Mouse (Mus musculus): ENCODE measurements at regions not wholly inside any gene's neighbourhood (a gene's known extent, or its start where the extent isn't known, plus 50 kb on each side); places are given as distances from the start of the nearest gene placed in this dataset.
A peak's percentile ranks its signal among the peaks of the same experiment; 100 is the strongest.

DNA sequence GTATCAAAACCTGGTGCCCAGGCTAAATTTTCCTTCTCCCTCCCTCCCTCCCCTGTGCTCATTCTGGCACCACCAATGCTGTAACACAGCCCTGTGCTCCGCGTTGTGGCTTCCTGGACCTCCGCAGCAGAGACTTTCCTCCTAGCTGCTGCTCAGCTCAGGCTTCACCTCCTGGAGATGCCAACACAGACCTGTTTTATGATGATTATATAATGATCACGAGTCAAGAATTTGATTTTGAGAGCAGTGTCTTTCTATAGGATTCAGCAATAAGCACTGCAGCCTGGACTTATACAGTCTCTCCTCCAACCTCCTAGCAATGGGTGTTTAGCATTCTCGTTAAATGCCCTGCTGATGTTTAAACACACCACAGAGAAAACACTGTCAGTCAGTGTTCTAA is 177.5 kb upstream of the Tas2r119 start:
- H3K4me3 ChIP-seq = no peak overlapping the region
- H3K9me3 ChIP-seq = no peaks in the 10 kb centered on the region
- H3K4me2 ChIP-seq (replicated peaks) = no peak overlapping the region
- H3K27me3 ChIP-seq = no peaks in the 10 kb centered on the region; the same call in 1 of the 2 replicates
- 88% methylated on average over 5 of the region's 5 CpGs for WGBS
- no peak for ATAC-seq (ENCODE audit: low FRiP score, low read depth)
- H3K4me1 ChIP-seq = peaks cover 20% of the 10 kb centered on the region
- H3K9ac ChIP-seq (replicated peaks) = no peak overlapping the region
- H3K36me3 ChIP-seq = no peaks in the 10 kb centered on the region
- no peak overlapping the region for H3K27ac ChIP-seq (replicated peaks)

DNA sequence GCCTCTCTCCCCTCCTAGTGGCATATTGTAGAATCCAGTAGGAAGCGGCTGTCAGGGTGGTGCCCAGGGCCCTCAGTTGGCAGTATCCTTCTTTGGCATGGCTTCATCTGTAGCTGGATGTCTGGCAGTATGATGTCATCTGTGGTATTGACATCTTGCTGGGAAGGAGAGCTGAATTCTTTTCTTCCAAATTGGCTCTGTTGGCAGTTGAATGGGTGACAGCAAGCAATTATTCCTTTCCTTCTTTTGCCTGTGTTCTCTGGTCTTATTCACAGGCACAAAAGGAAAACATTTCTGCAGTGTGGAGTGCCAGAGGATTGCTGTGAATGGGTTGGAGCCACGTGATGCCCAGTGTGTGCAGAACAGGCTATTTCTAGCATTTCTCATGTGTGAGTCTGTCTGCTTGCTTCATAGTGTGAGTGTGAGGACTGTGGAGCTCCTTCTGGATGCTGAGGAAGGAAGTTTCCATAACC is 174.1 kb upstream of the Tas2r119 start:
- no peaks in the 10 kb centered on the region for H3K9me3 ChIP-seq
- H3K27me3 ChIP-seq = no peaks in the 10 kb centered on the region; the same call in 1 of the 2 replicates
- peak overlapping the region; percentile 30; the same call in 1 of the 2 replicates for H3K27ac ChIP-seq (replicated peaks)
- WGBS = 51% methylated on average over 2 of the region's 2 CpGs
- ATAC-seq (ENCODE audit: low FRiP score, low read depth) = peak; percentile 87
- H3K4me3 ChIP-seq = no peak overlapping the region
- H3K4me1 ChIP-seq = peaks cover 20% of the 10 kb centered on the region
- no peak overlapping the region for H3K9ac ChIP-seq (replicated peaks)
- H3K4me2 ChIP-seq (replicated peaks) = no peak overlapping the region
- no peaks in the 10 kb centered on the region for H3K36me3 ChIP-seq

- 10% methylated on average over 5 of the region's 6 CpGs for WGBS
- Histone ChIP-seq H3K4me2 (replicated peaks) (no peak overlapping the region; the same call in 1 of the 2 replicates), H3K9me3 (no peaks in the 10 kb centered on the region), H3K4me1 (peaks cover 20% of the 10 kb centered on the region), H3K9ac (replicated peaks) (no peak overlapping the region), H3K27ac (replicated peaks) (peak overlapping the region; percentile 30; the same call in 1 of the 2 replicates), H3K36me3 (no peaks in the 10 kb centered on the region), H3K4me3 (no peak overlapping the region), H3K27me3 (no peaks in the 10 kb centered on the region; the same call in 1 of the 2 replicates)
- peak; percentile 70 for ATAC-seq (ENCODE audit: low FRiP score, low read depth)
These were observed 173.6 kb upstream of the Tas2r119 start for GRCm38 (mm10) chr15:32003489-32003888.

- 37% methylated on average over 5 of the region's 5 CpGs for WGBS
- no peaks in the 10 kb centered on the region for H3K36me3 ChIP-seq
- no peaks in the 10 kb centered on the region; the same call in 1 of the 2 replicates for H3K27me3 ChIP-seq
- H3K9ac ChIP-seq (replicated peaks) = no peak overlapping the region
- H3K4me3 ChIP-seq = no peak overlapping the region
- H3K9me3 ChIP-seq = no peaks in the 10 kb centered on the region
- H3K27ac ChIP-seq (replicated peaks) = no peak overlapping the region
- H3K4me1 ChIP-seq = peaks cover 20% of the 10 kb centered on the region
- no peak overlapping the region for H3K4me2 ChIP-seq (replicated peaks)
- no peak for ATAC-seq (ENCODE audit: low FRiP score, low read depth)
These were observed 171.1 kb upstream of the Tas2r119 start for GRCm38 (mm10) chr15:32005986-32006385.

DNA sequence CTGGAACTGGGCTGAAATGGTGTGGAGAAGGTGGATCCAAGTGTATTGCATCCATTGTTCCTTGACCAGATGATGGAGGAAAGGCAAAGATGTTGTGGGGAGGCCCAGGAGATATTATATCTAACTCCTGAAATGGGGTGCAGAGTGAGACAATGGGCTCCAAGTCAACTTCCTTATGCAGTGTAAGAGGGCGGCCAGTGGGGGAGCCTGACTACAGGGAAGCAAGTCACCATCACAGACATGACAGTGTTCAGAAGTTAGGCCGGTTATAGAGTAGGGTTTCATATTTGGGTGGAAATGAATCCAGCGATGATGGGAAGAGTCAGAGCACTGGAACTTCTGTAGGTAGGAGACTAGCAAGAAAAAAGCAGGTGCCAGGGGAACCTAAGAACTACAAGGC is 167.3 kb upstream of the Tas2r119 start:
- Histone ChIP-seq H3K36me3 (no peaks in the 10 kb centered on the region), H3K4me3 (no peak overlapping the region), H3K9me3 (no peaks in the 10 kb centered on the region), H3K4me2 (replicated peaks) (no peak overlapping the region), H3K9ac (replicated peaks) (no peak overlapping the region), H3K4me1 (no peaks in the 10 kb centered on the region), H3K27ac (replicated peaks) (no peak overlapping the region), H3K27me3 (no peaks in the 10 kb centered on the region; the same call in 1 of the 2 replicates)
- 87% methylated on average over 3 of the region's 3 CpGs for WGBS
- ATAC-seq (ENCODE audit: low FRiP score, low read depth) = no peak

DNA sequence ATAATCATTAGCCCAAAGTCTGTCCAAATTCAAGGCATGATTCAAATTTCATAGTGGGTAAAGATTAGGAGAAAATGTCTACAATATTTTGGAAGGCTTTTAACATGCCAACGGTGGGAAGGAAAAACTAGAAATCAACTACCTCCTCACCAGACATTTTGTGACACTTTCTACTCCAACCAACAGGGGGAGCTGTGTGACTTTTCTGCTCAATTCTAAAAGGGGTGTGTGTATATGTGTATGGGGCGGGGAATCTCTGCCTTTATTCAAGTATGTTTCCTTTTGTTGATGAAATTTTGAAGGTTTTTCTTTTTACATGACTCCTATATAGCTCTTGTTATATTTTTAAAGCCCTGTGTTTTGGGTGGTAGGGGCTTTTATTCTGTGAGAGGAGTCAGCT is 165.0 kb upstream of the Tas2r119 start:
- no peak for ATAC-seq (ENCODE audit: low FRiP score, low read depth)
- WGBS = 63% methylated on average over 2 of the region's 2 CpGs

DNA sequence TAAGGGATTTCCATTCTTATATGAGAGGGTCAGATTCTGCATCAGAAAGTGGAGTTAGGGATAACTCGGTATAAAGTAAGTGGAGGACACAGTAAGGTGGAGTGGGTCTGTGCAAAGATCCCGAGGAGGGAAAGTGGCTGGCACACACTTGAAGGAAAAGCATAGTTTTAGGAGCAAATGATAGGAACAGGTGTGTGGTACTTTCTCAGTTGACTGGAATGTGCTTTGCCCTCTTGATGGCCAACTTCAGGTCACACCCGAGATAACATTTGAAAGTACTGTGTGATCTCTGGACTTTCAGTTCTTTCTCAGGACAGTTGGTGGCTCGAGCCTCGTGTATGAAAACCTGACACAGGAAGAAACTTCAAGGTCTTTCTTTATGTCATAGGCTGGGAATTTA is 164.3 kb upstream of the Tas2r119 start:
- Histone ChIP-seq H3K27me3 (no peaks in the 10 kb centered on the region), H3K4me1 (no peaks in the 10 kb centered on the region), H3K4me2 (replicated peaks) (no peak overlapping the region), H3K9ac (replicated peaks) (no peak overlapping the region), H3K4me3 (no peak overlapping the region), H3K36me3 (no peaks in the 10 kb centered on the region), H3K9me3 (no peaks in the 10 kb centered on the region), H3K27ac (replicated peaks) (no peak overlapping the region)
- 89% methylated on average over 5 of the region's 5 CpGs for WGBS
- no peak for ATAC-seq (ENCODE audit: low FRiP score, low read depth)

More for the DNA sequence above, 165.0 kb upstream of the Tas2r119 start:
- no peaks in the 10 kb centered on the region for H3K4me1 ChIP-seq
- no peak overlapping the region for H3K4me3 ChIP-seq
- H3K4me2 ChIP-seq (replicated peaks) = no peak overlapping the region
- H3K9ac ChIP-seq (replicated peaks) = no peak overlapping the region
- H3K27ac ChIP-seq (replicated peaks) = no peak overlapping the region
- H3K27me3 ChIP-seq = no peaks in the 10 kb centered on the region
- no peaks in the 10 kb centered on the region for H3K9me3 ChIP-seq
- H3K36me3 ChIP-seq = no peaks in the 10 kb centered on the region

DNA sequence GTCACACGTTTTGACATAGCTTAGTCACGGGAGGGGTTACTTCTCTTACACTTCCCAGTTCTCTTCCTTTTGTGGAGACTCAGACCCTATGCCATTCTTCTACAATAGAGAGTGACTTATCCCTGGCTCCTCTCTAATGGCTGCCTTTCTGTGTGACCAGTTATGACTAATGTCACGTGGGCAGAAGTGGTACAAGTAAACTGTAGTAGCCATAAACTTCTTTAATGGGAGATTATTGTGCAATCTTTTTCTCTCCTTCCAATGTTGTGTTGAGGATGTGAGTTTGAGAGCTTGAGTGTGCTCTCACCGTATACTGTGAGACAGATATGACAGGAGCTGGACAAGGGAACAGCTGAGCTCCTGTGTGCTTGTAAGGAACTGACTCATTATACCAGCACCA is 161.9 kb upstream of the Tas2r119 start:
- no peak for ATAC-seq (ENCODE audit: low FRiP score, low read depth)
- no peaks in the 10 kb centered on the region for H3K4me1 ChIP-seq
- H3K4me3 ChIP-seq = no peak overlapping the region
- no peak overlapping the region for H3K4me2 ChIP-seq (replicated peaks)
- no peak overlapping the region for H3K27ac ChIP-seq (replicated peaks)
- 83% methylated on average over 4 of the region's 4 CpGs for WGBS
- H3K9ac ChIP-seq (replicated peaks) = no peak overlapping the region
- no peaks in the 10 kb centered on the region for H3K36me3 ChIP-seq
- no peaks in the 10 kb centered on the region for H3K27me3 ChIP-seq
- H3K9me3 ChIP-seq = no peaks in the 10 kb centered on the region

DNA sequence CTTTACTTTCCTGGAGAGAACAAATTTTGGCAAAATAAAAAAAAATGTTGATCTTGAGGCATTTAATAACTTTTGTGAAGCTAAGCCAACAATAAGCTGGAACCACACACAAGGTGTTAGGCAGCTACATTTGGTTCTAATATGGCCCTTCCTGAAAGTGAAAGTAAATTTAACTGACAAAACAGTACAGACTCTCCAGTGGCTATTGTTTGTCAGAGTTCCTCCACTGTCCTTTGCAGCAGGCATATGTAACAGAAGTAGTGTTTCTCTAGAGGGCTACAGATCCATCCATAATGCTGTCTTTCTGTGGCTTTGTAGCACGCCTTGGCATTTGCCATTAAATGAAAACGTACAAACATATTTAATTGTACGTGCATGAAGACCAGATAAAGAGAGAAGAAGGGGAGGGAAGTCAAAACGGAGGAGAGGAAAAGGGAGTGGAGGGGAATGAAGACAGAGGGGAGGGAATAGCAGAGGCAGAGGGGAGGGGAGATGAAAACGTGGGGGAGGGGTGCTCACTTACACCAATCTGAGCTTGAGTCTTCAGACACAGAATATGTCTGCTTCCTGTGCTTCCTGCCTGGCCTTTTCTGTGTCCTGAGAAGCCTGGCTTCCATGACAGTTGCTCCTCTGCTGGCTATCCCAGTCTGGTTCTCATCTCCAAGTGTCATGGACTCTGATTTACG is 156.6 kb upstream of the Tas2r119 start:
- H3K4me1 ChIP-seq = no peaks in the 10 kb centered on the region
- H3K27ac ChIP-seq (replicated peaks) = no peak overlapping the region
- H3K4me2 ChIP-seq (replicated peaks) = no peak overlapping the region
- H3K4me3 ChIP-seq = no peak overlapping the region
- H3K36me3 ChIP-seq = no peaks in the 10 kb centered on the region
- no peaks in the 10 kb centered on the region for H3K27me3 ChIP-seq
- no peaks in the 10 kb centered on the region for H3K9me3 ChIP-seq
- 68% methylated on average over 6 of the region's 6 CpGs for WGBS
- H3K9ac ChIP-seq (replicated peaks) = no peak overlapping the region
- ATAC-seq (ENCODE audit: low FRiP score, low read depth) = no peak

- Histone ChIP-seq H3K9me3 (no peaks in the 10 kb centered on the region), H3K27ac (replicated peaks) (no peak overlapping the region), H3K9ac (replicated peaks) (no peak overlapping the region), H3K36me3 (no peaks in the 10 kb centered on the region), H3K4me2 (replicated peaks) (no peak overlapping the region), H3K27me3 (no peaks in the 10 kb centered on the region), H3K4me3 (no peak overlapping the region), H3K4me1 (no peaks in the 10 kb centered on the region)
- ATAC-seq (ENCODE audit: low FRiP score, low read depth) = no peak
- 87% methylated on average over 5 of the region's 5 CpGs for WGBS
These were observed 156.0 kb upstream of the Tas2r119 start for GRCm38 (mm10) chr15:32021009-32021602.

- WGBS = 78% methylated on average over 1 of the region's 1 CpGs
- Histone ChIP-seq H3K4me3 (no peak overlapping the region), H3K4me1 (peaks cover 9% of the 10 kb centered on the region), H3K27me3 (no peaks in the 10 kb centered on the region), H3K9me3 (no peaks in the 10 kb centered on the region), H3K9ac (replicated peaks) (no peak overlapping the region), H3K27ac (replicated peaks) (no peak overlapping the region), H3K4me2 (replicated peaks) (no peak overlapping the region), H3K36me3 (no peaks in the 10 kb centered on the region)
- no peak for ATAC-seq (ENCODE audit: low FRiP score, low read depth)
These were observed 143.0 kb upstream of the Tas2r119 start for GRCm38 (mm10) chr15:32034091-32034490.

DNA sequence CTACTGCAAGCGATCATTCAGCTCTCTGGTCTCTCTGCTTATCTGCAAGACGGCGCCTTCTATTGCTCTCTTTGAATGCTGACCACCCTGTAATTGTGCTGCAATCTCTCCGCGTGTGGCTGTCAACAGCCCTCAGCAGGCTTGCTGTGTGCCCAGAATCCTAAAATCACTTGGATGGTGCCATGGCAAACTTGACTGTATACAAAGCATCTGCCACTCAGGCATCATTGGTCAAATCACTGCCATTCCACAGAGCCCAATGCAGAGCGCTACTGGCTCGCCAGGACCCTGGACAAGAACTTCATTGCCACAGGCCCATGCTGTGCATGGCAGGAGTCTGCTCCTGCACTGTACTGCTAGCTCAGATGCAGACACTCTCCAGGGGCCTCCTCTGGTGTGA is 142.3 kb upstream of the Tas2r119 start:
- 37% methylated on average over 7 of the region's 7 CpGs for WGBS
- Histone ChIP-seq H3K27ac (replicated peaks) (no peak overlapping the region), H3K4me2 (replicated peaks) (no peak overlapping the region), H3K9ac (replicated peaks) (no peak overlapping the region), H3K4me3 (no peak overlapping the region), H3K27me3 (no peaks in the 10 kb centered on the region), H3K36me3 (no peaks in the 10 kb centered on the region), H3K9me3 (no peaks in the 10 kb centered on the region), H3K4me1 (peaks cover 9% of the 10 kb centered on the region)
- peak; percentile 69 for ATAC-seq (ENCODE audit: low FRiP score, low read depth)

Measured in midbrain, embryonic 12.5 days (tissue).